Mouse (Mus musculus) brain, embryonic 18.5 days (tissue): ENCODE measurements around the gene Rnft2.

Experiments
- DNase-seq: peaks from one replicate; pipeline ENCODE4 v3.0.0-alpha.2; 2012; ENCODE audit warnings: low read depth, low spot score

The Rnft2 gene

DNA sequence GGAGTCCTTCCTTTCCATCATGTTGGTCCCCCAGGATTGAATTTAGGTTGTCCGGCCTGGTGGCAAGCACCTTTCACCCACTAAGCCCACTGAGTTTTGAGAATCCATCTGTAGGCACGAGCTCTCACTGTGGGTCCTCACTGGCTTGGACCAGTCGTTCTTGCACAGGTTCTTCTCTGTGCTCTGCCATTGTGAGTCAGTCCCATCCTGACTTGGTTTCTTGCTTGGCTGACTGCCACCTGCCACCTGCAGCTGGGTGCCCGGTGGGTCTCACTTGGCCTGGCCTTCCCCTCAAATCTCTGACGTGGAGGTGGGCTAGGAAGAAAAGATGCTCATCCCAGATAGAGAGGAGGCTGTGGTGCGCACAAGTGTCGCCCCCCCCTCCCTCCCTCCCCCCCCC is 6.1 kb upstream of the Rnft2 start:
- DNase-seq: no peak

DNA sequence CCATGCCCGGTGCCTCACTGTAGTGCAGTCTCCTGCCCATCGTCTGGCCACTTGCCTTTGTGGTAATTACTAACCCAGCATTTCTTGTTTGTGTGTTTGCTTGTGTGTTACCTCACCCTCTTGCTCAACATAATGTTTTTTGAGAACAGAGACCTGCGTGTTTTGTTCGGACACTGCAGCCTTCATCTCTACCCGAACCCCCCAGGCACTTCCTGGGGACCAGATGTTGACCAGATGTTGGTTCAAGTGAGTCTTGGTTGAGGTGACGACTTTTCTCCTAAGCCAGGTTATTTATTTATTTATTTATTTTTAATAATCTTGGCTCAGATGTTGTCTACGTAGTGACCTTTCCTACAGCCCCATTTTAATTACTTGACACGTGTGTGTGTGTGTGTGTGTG is 2.5 kb upstream of the Rnft2 start:
- no peak for DNase-seq

DNA sequence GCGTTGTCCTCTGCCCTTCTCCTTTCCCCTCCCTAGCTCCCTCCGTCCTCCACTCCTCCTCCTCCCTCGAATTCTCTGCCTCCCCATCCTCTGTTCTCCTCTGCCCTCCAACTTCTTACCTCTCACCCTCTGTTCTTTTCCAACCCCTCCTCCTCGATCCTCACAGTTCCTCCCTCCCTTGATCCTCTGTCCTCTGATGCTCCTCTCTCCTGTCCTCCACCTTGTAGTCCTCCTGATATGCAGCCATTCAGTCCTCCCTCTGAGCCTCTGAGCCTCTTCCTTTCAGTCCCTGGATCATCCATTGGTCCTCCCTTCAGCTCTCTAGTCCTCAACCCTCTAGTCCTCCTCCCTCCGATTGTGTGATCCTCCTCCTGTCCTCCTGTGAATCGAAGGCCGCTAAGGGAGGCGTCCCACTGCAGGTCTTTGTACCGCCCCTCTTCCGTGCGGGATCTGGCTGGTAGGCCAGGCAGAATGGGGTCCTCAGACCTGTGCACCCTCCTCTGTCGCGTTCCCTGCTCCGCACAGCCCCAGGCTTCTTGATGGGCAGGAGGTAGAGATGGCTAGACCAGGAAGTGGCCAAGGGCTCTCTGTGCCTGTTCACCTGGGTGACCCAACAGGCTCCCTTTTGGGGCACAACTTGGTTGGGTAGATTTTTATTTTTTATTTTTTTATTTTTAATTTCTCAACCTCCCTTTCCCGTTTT is 841 bp upstream of the Rnft2 start:
- DNase-seq: no peak

DNA sequence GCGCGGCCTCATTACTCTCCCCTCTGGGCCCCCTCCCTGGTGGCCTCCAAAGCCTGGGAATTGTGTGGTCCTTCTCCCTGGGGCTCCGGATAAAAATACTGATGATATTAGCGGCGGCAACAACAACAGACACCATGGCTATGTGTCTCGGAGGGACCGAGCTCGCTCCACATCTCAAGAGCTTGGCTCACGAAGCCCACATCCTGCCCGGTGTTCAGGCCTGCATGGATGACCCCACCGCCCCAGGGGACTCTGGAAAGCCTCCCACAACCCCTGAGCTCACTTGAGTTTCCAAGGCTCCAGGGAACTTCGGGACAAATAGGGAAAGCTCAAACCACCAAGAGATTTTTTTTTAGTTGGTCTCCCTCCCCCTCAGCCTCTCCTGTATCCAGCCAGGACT is 5.2 kb downstream of the Rnft2 start:
- no peak for DNase-seq

DNA sequence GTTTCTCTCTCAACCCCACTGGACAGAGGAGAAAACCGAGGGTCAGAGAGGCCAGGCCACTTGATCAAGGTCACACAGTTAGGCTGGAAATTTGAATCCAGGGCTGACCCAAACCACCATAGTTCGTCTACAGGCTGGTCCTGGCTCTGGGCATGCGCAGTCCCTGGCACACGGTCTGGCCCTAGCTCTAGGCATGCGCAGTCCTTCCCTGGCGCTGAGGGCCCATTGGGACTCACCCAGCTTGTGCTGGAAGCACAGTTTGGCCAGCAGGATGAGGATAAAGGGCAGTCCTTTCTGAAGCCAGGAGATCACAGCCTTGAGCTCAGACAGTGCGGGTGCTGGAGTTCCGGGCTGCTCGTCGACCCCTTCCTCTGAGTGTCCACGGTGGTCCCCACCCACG is 8.0 kb downstream of the Rnft2 start:
- no peak for DNase-seq

DNA sequence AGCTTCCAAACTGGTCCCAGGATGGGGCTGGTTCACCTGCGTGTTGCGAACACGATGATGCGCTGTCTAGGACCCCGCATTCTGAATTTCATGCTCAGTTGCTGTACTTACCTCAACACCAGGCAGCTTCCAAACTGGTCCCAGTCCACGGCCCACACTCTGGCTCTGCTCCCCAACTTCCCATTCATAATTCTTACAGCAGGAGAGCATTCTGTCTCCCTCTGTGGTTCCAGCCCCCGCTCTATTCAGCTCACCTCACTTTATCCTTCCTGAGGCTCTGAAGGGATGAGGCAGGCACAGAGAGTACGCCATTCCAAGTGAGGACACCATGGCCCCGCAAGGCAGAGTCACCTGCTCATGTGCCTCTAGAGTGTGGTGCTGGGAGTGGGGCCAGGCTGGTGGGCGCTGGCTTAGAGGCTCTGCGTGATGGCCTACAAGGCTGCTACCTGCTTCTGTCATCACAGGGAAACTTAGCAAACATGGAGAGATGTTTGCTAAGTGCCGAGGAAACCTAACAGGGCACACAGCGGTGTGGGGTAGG is 14.8 kb downstream of the Rnft2 start:
- no peak for DNase-seq

DNA sequence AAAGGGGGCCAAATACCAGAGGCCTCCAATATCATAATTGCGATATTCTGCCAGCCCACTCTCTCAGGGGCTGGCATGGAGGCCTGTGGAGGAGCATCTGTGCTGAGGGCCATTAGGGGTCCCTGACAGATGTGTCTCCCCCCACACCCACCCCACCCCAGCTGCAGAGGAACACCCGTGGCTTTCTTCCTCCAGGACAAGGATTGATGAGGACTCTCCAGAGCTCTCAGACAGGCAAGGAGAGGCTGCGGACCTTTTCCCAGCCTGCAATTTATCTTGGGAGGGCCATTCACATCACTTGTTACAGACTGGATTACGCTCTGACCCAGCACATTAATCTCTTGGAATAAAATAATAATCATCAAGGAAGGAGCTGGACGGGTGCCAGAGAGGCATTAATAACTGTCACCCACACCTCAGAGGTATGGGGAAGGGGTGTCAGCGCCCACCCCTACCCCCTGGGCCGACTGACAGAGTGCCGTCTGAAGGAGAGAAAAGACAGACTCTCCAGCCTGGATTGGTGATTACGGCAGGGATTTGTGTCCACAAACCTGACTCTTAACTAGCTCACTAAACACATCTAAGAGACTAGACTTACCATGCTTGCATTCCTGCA is 21.7 kb downstream of the Rnft2 start:
- DNase-seq: no peak

DNA sequence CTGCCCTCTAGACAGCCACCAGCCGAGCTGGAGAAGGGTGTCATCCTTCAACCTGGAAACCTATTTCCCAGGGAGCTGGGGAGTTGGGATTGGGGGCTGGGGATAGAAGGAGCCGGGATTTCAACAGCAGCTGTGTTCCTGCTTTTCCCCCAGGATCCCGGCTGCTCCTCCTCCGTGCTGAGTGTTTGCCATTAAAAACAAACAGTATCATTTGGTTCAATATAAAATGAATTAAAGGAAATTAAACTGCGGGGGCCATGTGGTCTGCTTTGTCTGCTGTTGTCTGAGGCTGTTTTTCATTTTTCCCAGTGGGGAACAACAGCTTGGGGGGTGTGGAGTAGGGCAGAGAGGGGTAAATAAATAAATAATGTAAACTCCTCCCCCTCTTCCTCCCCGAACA is 27.5 kb downstream of the Rnft2 start:
- DNase-seq: no peak

DNA sequence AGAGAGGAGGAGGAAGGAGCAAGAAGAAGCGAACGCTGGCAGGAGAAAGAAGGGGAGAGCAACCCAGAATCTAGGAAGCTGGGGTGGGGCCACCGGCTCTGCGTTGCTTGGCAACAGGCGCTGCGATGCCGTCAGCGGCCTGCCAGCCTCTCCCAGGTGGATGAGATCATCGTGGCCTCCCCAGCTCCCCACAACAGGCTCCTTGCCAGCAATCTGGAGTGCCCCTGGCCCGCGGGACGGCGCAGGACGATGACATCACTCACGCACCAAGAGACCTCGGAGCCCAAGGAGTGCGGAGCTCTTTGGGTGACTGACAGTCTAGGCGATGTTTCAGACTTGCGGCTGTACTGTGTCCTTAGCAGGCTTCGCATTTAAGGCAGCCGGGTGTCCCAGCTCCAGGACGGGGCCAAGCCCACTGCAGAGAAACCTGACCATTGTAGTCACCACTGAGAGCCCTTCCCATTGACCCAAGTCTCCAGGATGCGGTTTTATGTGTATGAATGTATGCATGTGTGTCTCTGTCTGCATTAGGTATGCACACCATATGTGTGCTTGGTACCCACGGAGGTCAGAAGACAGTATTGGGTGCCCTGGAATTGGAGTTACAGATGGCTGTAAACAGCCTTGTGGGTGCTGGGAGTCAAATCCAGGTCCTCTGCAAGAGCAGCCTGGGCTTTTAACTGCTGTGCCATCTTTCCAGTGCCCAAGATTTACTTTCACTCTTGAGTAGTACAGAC is 30.3 kb downstream of the Rnft2 start:
- DNase-seq: peak; percentile 52

DNA sequence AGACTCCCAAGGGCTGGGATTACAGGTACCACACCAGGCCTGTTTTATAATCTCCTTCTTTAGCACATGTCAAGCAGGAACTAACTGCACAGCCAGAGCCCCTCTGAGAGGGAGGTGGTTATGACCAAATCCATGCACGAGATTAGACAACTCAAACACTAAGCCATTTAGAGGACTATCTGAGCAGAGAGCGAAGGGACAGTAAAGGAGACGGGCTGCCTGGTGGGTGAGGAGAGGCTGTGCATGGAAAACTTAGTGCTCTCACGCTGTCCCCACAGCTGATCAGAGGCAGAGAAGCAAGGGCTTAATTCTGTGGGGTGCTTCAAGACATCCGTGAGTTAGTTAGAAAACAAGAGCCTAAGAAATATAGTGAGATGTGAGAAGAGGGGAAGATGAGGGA is 30.9 kb downstream of the Rnft2 start:
- no peak for DNase-seq

DNA sequence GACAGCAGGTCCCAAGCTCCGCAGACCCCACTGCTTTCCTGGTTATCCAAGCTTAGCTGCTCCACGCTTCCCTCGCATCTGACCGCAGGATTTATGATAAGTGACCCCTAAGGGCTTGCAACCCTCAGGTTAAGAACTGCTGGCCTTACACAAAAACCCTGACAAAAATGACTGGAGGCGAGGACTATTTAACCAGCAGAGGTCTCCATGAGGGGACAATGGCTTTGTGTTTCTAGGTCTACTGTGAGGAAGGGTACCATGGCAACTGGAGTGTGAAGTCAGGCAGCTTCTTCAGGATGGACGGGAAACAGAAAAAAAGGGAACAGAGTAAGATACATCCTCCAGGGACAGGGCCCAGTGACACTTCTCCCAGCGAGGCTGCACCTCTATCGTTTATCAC is 39.1 kb downstream of the Rnft2 start:
- no peak for DNase-seq

DNA sequence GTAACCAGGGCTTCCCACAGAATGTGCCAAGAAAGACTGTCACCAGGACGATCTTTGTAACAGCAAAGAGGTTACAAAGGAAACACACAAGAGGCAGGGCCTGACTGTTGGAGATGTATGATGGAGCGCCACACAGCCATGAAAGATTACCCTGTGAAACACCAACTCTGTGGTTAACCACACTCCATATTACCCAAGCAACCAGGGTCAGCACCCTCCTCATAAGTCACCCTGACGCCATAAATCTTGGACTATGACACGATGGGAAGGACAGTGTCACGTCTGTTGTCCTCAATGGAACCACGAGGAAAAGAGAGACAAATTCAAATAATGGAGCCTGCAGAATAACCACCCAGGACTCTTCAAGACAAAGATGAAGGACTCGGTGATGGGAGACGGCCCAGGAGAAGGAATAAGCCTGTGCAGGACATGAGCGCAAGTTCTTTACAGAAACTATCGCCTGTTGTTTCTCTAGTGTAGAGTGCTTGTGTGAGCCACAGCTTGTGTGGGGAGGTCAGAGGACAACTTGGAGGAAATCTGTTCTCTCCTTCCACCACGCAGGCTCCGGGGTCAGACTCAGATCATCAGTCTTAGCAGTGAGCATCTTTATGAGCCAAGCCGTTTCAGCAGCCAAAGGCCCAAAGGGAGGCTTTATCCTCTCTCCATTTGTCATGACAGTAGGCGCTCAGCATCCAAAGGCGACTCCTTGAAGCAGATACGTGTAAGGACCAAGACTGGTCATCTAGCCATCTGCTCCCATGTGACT is 40.1 kb downstream of the Rnft2 start:
- DNase-seq: no peak

DNA sequence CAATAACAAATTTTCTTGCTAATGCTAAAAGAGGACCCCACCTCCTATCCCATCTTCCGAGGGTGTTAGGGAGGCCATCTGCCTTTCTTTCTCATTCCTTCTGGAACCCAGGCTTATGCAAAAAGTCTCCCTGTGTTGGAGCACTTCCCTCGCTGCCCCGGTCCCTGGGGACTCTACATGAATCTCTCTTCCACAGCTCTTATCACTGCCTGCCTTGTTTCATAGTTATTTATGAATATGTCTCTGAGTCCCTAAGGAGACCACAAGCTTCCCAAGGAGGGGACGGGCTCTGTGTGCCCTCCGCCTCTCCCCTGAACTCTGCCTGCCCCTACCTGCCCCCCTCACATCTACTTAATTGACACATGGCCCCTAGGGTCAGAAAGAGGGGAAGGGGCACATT is 45.2 kb downstream of the Rnft2 start:
- DNase-seq: no peak

DNA sequence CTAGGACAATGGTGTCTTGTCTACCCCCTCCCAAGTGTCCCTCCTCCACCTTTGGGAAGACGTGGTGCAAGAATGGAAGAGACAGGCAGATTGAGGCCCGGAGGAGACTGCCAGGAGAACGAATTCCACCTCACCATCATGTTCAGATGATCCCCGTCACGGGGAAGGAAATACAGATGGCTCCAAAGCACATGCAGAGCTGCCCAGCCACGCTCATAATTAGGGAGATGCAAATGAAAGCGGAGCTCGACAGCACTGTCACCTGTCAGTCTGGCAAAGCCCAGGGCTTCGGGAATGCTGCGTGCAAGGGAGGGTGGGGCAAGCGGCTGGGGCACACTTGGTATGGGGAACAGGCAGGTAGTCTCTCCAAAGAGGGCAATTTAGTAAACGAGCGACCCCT is 47.5 kb downstream of the Rnft2 start:
- DNase-seq: no peak

DNA sequence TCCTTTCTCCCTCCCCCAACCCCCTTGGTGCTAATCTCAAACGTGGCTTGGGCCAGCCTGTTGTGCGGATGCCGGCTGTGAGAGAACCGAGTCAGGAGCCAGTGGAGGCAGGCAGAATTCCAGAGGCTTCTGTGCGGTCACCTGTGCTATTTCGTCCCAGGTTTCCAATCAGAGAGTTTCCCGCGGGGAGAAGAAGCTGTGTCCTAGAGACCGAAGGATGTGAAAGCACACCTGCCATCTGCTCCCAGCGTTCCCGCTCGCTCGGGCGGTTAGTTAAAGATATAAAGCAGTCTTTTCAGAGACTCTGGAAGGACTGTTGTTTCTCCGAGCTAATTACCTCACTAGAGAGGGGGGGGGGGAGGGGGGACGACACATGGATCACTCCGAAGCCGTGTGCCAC is 52.7 kb downstream of the Rnft2 start:
- no peak for DNase-seq

DNA sequence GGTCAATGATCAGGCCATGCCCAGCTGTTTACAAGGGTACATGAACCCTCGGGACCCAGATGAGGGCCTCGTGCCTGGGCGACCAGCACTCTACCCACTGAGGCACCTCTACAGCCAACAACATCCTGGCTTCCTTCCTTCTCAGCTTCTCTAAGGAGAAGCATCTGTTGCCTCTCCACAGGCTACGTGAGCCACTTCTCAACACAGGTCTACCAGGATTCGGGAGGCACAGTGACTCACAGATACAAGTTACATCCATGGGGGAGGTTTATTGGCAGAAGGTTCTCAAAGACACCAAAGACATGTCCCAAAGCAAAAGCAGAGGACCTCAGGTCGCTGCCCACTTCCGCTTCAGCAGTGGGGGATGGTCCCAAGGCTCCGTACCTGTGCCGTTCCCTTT is 54.4 kb downstream of the Rnft2 start:
- DNase-seq: no peak

DNA sequence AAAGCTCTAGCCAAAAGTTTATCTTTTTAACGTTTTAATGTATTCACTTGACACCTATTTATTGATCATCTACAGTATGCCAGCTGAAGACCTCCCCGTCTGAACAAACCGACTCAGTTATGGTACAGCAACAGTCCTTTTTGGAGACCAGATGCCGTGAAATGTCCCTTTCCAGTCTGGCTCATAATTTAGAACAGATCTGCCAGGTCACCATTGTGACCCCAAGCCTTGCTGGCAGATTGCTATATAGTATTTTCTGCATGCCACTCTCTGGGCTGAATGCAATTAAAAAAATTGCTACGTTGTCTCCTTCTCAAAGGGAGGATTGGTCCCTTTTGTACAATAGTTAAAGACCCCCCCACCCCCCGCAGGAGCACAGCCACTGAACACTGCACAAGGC is 56.6 kb downstream of the Rnft2 start:
- DNase-seq: no peak

DNA sequence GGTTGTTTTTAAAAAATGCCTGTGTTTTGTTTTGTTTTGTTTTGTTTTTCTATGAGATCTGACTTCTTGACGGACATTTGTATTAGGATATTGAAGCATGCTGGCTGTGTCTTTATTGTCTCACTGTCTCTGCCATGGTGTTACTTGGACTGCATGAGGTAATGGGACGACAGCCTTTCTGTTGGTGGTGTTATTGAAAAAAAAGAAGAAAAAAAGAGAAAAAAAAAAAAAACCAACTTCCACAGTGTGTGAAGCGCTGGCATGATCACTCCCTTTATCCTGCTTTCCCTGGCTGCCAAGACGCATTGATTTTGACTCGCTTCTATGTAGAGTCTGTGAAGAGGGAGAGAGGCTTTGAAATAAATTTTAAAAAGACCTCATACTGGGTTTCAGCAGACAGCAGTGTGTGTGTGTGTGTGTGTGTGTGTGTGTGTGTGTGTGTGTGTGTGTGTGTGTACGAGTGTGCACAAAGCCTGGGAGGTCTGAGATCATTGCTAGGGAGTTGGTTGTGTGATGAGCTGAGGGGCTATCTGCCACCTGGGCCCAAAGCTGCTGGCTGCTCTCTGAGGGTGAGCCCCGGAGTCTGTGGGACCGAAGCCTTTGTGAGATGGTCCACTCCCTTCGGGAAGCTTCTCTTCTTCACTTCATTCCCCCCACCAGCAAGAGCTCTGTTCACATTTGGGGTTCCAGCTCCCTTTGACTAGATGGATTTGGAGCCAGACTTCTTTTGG is 57.8 kb downstream of the Rnft2 start:
- peak; percentile 58 for DNase-seq

DNA sequence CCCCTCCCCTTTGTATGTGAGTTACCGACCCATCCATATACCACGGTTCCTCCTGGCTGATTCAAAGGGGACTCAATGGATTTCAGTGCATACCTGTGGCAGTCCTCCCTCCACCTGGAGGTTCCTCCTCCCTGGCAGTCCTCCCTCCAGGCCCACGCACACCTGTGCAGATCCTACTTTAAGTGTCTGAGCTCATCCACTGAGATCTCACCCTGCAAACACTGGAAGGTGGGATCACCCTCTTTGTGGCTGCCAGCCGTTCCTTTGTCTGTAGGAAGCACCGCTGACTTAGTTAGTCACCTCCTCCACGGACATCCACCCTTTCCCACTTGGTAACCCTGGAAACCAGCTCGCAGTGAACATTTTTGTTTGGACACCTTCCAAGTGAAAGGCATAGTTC is 67.3 kb downstream of the Rnft2 start:
- no peak for DNase-seq

DNA sequence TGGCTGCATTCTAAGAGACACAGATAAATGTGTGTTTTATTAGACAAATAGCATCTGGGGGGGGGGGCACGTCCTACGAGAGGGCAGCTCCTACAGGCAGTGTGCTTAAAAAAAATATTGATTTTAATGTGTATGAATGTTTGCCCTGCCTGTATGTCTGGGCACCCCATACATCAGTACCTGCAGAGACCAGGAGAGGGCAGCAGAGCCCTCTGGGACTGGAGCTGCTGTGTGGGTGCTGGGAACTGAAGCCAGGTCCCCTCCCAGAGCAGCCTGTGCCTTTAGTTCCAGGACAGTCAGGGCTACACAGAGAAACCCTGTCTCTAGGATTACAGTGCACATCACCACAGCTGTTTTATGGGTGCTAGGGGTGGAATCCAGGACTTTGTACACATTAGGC is 69.8 kb downstream of the Rnft2 start:
- no peak for DNase-seq

DNA sequence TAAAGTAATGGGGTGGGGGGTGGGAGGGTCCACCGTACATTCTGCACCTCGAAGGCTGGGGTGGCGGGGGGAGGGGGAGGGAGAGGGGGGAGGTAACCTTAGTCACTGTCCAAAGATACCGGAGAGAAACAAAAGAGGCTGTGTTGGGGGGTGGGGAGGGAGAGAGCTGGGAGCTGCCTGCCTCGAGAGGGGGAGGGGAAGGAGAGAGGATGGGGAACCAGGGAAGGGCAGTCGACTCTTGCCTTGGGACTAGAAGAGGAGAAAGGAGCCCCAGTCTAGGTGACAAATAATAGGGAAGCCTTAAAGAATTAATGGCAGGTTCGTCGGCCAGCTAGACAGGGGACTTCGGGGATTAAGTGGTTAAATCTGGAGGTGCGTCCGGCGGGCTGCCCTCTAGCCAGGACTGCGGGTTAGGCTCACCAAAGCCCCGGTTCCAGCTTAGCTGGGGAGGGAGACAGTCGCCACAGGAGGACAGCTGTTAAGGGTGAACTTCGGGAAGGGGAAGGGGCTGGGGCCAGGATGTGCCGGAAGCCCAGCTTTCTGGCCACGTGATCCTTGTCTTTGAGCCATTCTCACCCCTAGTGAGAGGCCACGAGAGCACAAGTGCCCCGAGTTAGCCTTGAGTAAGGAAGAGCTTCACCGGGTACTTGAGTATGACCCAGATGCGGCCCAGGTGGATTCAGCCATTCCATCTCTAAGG is 70.5 kb downstream of the Rnft2 start:
- DNase-seq: no peak
